Mouse (Mus musculus) liver, postnatal 0 days (tissue): ENCODE measurements around the gene Rere. TPM values are rescaled to one million over a fixed set of nuclear protein-coding genes. Genes with fewer than 3 reads are reported as not detected.
"Not testable (repeated sequence)": the region's sequence is repeated elsewhere in the genome, so short reads cannot be mapped to it uniquely, and the experiment has no call there.

ENCODE experiments used
- ATAC-seq: fragments of 200-750 bp; cut with Nextera tagmentation; 2 replicates; pipeline ENCODE4 v1.8.0; 2017; ENCODE audit warnings: mild to moderate bottlenecking, moderate library complexity
- DNase-seq: peaks from one replicate; pipeline ENCODE4 v3.0.0-alpha.2; 2016
- H3K27ac ChIP-seq: fragments of 300-500 bp; sonication (generic); 2 replicates; pipeline ENCODE4 v1.5.1; 2014; ENCODE audit warnings: antibody characterized with exemption, moderate library complexity, mild to moderate bottlenecking, low read depth
- H3K27me3 ChIP-seq: fragments of 300-500 bp; sonication (generic); 2 replicates; pipeline ENCODE4 v1.6.1; 2014; ENCODE audit warnings: low read length, control low read depth, mixed read lengths; ENCODE audit not compliant: insufficient read depth
- H3K36me3 ChIP-seq: fragments of 300-500 bp; sonication (generic); replicated peaks from 2 replicates; pipeline ENCODE4 v1.6.1; 2014; ENCODE audit warnings: mild to moderate bottlenecking, control low read depth, low read length, moderate library complexity, mixed read lengths; ENCODE audit not compliant: insufficient read depth
- H3K4me1 ChIP-seq: fragments of 300-500 bp; sonication (generic); 2 replicates; pipeline ENCODE4 v1.6.1; 2014; ENCODE audit warnings: antibody characterized with exemption, mild to moderate bottlenecking, control low read depth; ENCODE audit not compliant: insufficient read depth
- H3K4me2 ChIP-seq: fragments of 300-500 bp; sonication (generic); 2 replicates; pipeline ENCODE4 v1.6.1; 2014; ENCODE audit warnings: low read depth, mild to moderate bottlenecking, low read length, moderate library complexity, mixed read lengths
- H3K4me3 ChIP-seq: fragments of 300-500 bp; sonication (generic); 2 replicates; pipeline ENCODE4 v1.5.1; 2014; ENCODE audit warnings: low read depth, low read length
- H3K9ac ChIP-seq: fragments of 300-500 bp; sonication (generic); replicated peaks from 2 replicates; pipeline ENCODE4 v1.6.1; 2014; ENCODE audit warnings: mild to moderate bottlenecking, moderate library complexity
- H3K9me3 ChIP-seq: fragments of 300-500 bp; sonication (generic); 2 replicates; pipeline ENCODE4 v1.6.1; 2016; ENCODE audit warnings: mild to moderate bottlenecking, control low read depth, low read length, mixed read lengths
- CTCF ChIP-seq: sonication (generic); IDR thresholded peaks from 2 replicates; pipeline ENCODE4 v1.5.1; 2016; ENCODE audit warnings: antibody characterized with exemption, low read depth
- EP300 ChIP-seq: IDR thresholded peaks from 2 replicates; pipeline ENCODE4 v1.6.1; 2016; ENCODE audit warnings: antibody characterized with exemption, low read depth, mild to moderate bottlenecking
- WGBS: fragments of 180-500 bp; shearing (Covaris S2); extraction: QIAGEN DNeasy Blood & Tissue Kit; methylation state at CpG from one replicate; pipeline ENCODE4 v1.1.7; 2014; ENCODE audit not compliant: insufficient replicate concordance; 5-methylcytosine and 5-hydroxymethylcytosine counted together
- polyA plus RNA-seq: library from polyadenylated mRNA; unstranded; fragments of >200 nt; fragmentation: Nextera tagmentation; extraction: Ambion mirVana; gene quantifications from 2 replicates; pipeline ENCODE4 v1.2.1, GENCODE M21; 2015

Rere gene
- polyA plus RNA-seq, 1 experiment from 2014 or later, result 4.3 TPM

DNA sequence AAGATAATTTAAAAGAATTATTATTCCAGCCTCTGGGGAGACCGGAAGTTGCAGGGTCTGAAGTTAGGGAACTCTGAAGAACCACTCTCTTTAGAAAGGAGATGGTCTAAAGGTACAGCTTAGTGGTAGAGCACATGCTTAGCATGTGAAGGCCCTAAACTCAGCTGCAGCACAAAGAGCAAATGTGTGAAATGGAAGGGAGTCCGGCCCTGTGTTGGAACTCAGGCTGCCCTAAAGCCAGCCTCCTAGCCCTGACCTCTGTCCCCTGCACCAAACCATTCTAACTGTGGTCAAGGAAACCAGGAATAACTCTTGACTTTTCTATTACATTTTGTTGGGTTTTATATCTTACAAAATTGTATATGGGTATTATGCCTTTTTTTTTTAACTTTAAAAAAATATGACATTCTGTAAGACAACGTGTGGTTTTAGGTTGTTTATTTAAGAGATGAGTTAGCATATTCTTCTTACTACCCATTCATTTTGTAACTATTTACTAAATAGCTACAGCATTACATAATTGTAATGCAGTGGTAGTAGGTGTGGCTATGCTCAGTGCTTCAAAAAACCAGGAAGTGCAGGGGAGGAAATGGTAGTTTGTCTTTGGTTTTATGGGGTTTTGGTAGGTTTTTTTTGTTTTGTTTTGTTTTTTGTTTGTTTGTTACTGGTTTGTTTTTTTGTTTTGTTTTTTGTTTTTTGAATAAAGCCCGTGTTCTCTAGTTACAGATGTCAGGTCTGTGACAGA, 312.2 kb downstream of the Rere start:
- DNase-seq (no peak), ATAC-seq (peak; percentile 54)
- H3K4me1 ChIP-seq, result peaks cover 61% of the 10 kb centered on the region
- H3K9ac ChIP-seq, result no peak overlapping the region
- no peaks in the 10 kb centered on the region for H3K27me3 ChIP-seq
- H3K9me3 ChIP-seq, result no peaks in the 10 kb centered on the region
- H3K36me3 ChIP-seq, result no peaks in the 10 kb centered on the region; the same call in 1 of the 2 replicates
- WGBS, result 52% methylated on average over 4 of the region's 4 CpGs
- peak overlapping the region; percentile 82 for H3K27ac ChIP-seq
- no peak overlapping the region for H3K4me3 ChIP-seq
- TF ChIP-seq CTCF (no peak), EP300 (no peak)
- no peak overlapping the region for H3K4me2 ChIP-seq

- H3K9me3 ChIP-seq, result no peaks in the 10 kb centered on the region
- H3K9ac ChIP-seq, result no peak overlapping the region
- no peak overlapping the region for H3K4me2 ChIP-seq
- WGBS, result 64% methylated on average over 4 of the region's 4 CpGs
- DNase-seq (no peak), ATAC-seq (no peak)
- no peak overlapping the region for H3K4me3 ChIP-seq
- no peaks in the 10 kb centered on the region for H3K27me3 ChIP-seq
- TF ChIP-seq EP300 (no peak), CTCF (no peak)
- H3K27ac ChIP-seq, result peak overlapping the region; percentile 82
- no peaks in the 10 kb centered on the region; the same call in 1 of the 2 replicates for H3K36me3 ChIP-seq
- H3K4me1 ChIP-seq, result peaks cover 60% of the 10 kb centered on the region
Observed at GRCm38 (mm10) chr4:150594298-150594829, 312.9 kb downstream of the Rere start.

DNA sequence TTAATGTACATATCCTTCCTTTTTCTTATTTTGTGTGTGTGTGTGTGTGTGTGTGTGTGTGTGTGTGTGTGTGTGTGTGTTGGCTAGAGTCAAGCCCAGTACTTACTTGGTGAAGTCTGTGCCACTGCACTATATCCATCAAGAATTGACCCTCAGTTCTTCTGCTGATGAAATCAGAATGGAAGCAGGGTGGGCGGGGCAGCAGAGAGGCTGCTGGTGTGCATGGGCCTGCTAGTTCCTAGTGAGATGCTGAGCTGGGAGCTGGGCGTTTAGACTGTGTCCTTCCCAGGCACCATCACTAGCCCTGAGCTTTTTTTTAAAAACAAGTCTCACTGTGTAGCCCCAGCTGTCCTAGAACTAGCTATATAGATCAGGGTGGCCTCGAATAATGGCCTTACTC, 313.6 kb downstream of the Rere start:
- H3K4me2 ChIP-seq, result no peak overlapping the region
- TF ChIP-seq EP300, result no peak
- TF ChIP-seq CTCF, result no peak
- DNase-seq, result no peak
- no peaks in the 10 kb centered on the region for H3K27me3 ChIP-seq
- ATAC-seq, result no peak
- 64% methylated on average over 3 of the region's 3 CpGs for WGBS
- H3K9me3 ChIP-seq, result no peaks in the 10 kb centered on the region
- peaks cover 54% of the 10 kb centered on the region for H3K4me1 ChIP-seq
- H3K9ac ChIP-seq, result no peak overlapping the region
- H3K27ac ChIP-seq, result 0 out of 2 replicates have a peak overlapping the region, but pooled peaks have one; percentile 82
- H3K36me3 ChIP-seq, result no peaks in the 10 kb centered on the region; the same call in 1 of the 2 replicates
- H3K4me3 ChIP-seq, result no peak overlapping the region

DNA sequence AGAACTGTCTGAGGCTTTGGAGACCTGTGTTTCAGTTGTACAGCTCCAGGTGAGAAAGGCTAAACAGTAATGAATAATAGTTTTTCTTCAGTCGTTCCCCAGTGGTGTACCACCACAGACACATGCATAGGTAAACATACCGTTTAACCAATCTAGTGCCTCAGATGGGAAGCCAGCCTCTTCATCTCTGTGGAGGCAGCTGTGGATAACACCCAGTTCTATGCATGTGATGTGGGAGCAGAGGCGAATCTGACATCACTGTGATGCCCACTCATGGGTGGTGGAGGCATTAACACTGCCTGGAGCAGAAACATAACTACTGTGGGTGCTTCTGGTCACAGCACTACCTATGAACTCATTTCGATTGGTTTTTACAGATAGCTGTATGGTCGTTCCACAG, 314.5 kb downstream of the Rere start:
- Histone ChIP-seq H3K9me3 (no peaks in the 10 kb centered on the region), H3K4me2 (no peak overlapping the region), H3K36me3 (no peaks in the 10 kb centered on the region), H3K4me3 (no peak overlapping the region), H3K27ac (no peak overlapping the region), H3K27me3 (no peaks in the 10 kb centered on the region), H3K9ac (no peak overlapping the region), H3K4me1 (peaks cover 46% of the 10 kb centered on the region)
- 68% methylated on average over 5 of the region's 5 CpGs for WGBS
- TF ChIP-seq CTCF, result no peak
- no peak for TF ChIP-seq EP300
- DNase-seq (no peak), ATAC-seq (no peak)

DNA sequence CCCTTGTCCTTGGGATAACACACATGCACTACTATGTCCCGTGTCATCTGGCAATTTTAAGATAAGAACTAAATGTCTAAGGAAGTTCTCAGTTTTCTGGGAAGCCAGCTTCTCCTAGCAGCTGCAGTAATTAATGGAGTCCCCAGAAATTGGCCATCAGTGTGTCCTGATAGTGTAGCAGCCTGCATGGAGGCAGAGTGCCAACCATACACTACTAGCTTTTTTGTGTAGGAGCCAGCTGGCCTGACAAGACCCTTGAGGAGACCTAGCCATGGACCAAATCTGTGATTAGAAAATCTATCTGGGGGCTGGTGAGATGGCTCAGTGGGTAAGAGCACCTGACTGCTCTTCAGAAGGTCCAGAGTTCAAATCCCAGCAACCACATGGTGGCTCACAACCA, 317.2 kb downstream of the Rere start:
- ATAC-seq (no peak), DNase-seq (no peak)
- no peak overlapping the region for H3K4me3 ChIP-seq
- no peak overlapping the region for H3K27ac ChIP-seq
- peaks cover 20% of the 10 kb centered on the region for H3K4me1 ChIP-seq
- H3K36me3 ChIP-seq, result no peaks in the 10 kb centered on the region
- H3K9me3 ChIP-seq, result no peaks in the 10 kb centered on the region
- H3K27me3 ChIP-seq, result no peaks in the 10 kb centered on the region
- 43% methylated on average over 1 of the region's 1 CpGs for WGBS
- H3K4me2 ChIP-seq, result no peak overlapping the region
- no peak overlapping the region for H3K9ac ChIP-seq
- TF ChIP-seq EP300 (no peak), CTCF (no peak)

GRCm38 (mm10) chr4:150599119-150599992, 317.9 kb downstream of the Rere start:
- no peak for ATAC-seq
- Histone ChIP-seq H3K27ac (no peak overlapping the region), H3K27me3 (no peaks in the 10 kb centered on the region), H3K9ac (no peak overlapping the region), H3K36me3 (no peaks in the 10 kb centered on the region), H3K4me1 (peaks cover 14% of the 10 kb centered on the region), H3K4me2 (no peak overlapping the region), H3K4me3 (no peak overlapping the region), H3K9me3 (no peaks in the 10 kb centered on the region)
- WGBS, result 71% methylated on average over 3 of the region's 3 CpGs
- no peak for TF ChIP-seq EP300
- no peak for TF ChIP-seq CTCF
- DNase-seq, result no peak

DNA sequence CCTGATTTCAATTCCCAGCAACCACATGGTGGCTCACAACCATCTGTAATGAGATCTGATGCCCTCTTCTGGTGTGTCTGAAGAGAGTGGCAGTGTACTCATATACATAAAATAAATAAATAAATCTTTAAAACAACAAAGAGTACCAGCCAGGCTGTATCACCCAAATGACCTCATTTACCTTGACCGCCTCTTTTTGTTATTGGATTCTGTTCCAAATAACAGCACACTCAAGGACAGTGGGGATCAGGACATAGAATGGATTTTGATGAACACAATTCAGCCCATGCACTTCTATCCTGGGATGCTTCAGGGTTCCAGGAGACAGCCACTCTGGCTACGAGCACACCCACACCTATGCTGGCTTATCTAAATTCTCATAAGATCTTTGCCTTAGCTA, 319.1 kb downstream of the Rere start:
- WGBS, result 81% methylated on average over 2 of the region's 2 CpGs
- peak; percentile 64 for ATAC-seq
- H3K4me3 ChIP-seq, H3K4me1 ChIP-seq, H3K27me3 ChIP-seq, H3K36me3 ChIP-seq, H3K9me3 ChIP-seq, H3K27ac ChIP-seq, DNase-seq, H3K4me2 ChIP-seq, H3K9ac ChIP-seq: not testable (repeated sequence)
